Mouse (Mus musculus) right cerebral cortex, postnatal 14 days (tissue): ENCODE measurements around the gene Susd4.

Experiments used
- DNase-seq: peaks from one replicate; pipeline ENCODE4 v3.0.0; 2022

Gene Susd4

GRCm38 (mm10) chr1:182922824-182923223 lies 159.2 kb downstream of the Susd4 start:
- DNase-seq = no peak

- no peak for DNase-seq
These were observed 162.8 kb downstream of the Susd4 start for GRCm38 (mm10) chr1:182926465-182926864.

GRCm38 (mm10) chr1:182927878-182928851 lies 164.5 kb downstream of the Susd4 start:
- no peak for DNase-seq

- no peak for DNase-seq
These were observed 171.8 kb downstream of the Susd4 start for GRCm38 (mm10) chr1:182935469-182935868.

GRCm38 (mm10) chr1:182937486-182938120 lies 173.9 kb downstream of the Susd4 start:
- DNase-seq = no peak

GRCm38 (mm10) chr1:182941921-182942320 lies 178.3 kb downstream of the Susd4 start:
- DNase-seq = no peak

GRCm38 (mm10) chr1:182943911-182944310 lies 180.3 kb downstream of the Susd4 start:
- DNase-seq = no peak

- no peak for DNase-seq
These were observed 181.0 kb downstream of the Susd4 start for GRCm38 (mm10) chr1:182944638-182945037.

GRCm38 (mm10) chr1:182945561-182945960 lies 181.9 kb downstream of the Susd4 start:
- no peak for DNase-seq
